Mouse (Mus musculus) CD4-positive, CD25-positive, alpha-beta regulatory T cell (primary cell): ENCODE measurements around the gene Scyl3. TPM values are rescaled to one million over a fixed set of nuclear protein-coding genes. Genes with fewer than 3 reads are reported as not detected.

Experiments used
- polyA plus RNA-seq: library from polyadenylated mRNA; unstranded; fragments of 100-300 nt; shearing (Covaris generic); gene quantifications from one replicate; pipeline ENCODE4 v1.2.1, GENCODE M21; 2017

Scyl3 gene
- polyA plus RNA-seq = 48.2 TPM

GRCm38 (mm10) chr1:163928846-163929245 is at the start of gene Scyl3:
Scyl3 (plus strand) TSS chr1:163929100.

GRCm38 (mm10) chr1:163994721-163995608 is 66.1 kb downstream of the Scyl3 start, which contains the start of the genes BC055324 and Mettl18:
BC055324 (minus strand) TSS chr1:163994796.
Mettl18 (plus strand) TSS chr1:163994889.

Other genes with a start within 250 kb of the Scyl3 start
- not detected for gene Mettl11b, start 203.9 kb upstream of the Scyl3 start, polyA plus RNA-seq
- gene Kifap3, start 149.5 kb upstream of the Scyl3 start, polyA plus RNA-seq = 3.4 TPM
- 2.7 TPM for gene BC055324, start 65.7 kb downstream of the Scyl3 start, polyA plus RNA-seq
- 22.5 TPM for gene Mettl18, start 65.8 kb downstream of the Scyl3 start, polyA plus RNA-seq
- gene Sele, start 119.1 kb downstream of the Scyl3 start, polyA plus RNA-seq = 0.66 TPM
- 1,155 TPM for gene Sell, start 132.9 kb downstream of the Scyl3 start, polyA plus RNA-seq
- 5.9 TPM for gene Selp, start 186.2 kb downstream of the Scyl3 start, polyA plus RNA-seq
- 0.06 TPM for gene F5, start 222.7 kb downstream of the Scyl3 start, polyA plus RNA-seq